Mouse (Mus musculus) MEL (cell line): Measurements from ENCODE around the gene Spdye4b.
A peak's percentile ranks its signal among the peaks of the same experiment; 100 is the strongest.

Experiments
- BHLHE40 ChIP-seq: IDR thresholded peaks from 2 replicates; pipeline ENCODE4 v1.6.1; 2012; ENCODE audit warnings: low read depth, mild to moderate bottlenecking, inconsistent platforms, low read length, improper control_type of control experiment, borderline replicate concordance
- CTCF ChIP-seq, 3 experiments: IDR thresholded peaks in 2 of 3; conservative IDR thresholded peaks in 1 of 3; 2 replicates each; pipeline ENCODE4 v1.5.1; 2011 to 2012; ENCODE audit warnings: low read length in 3 of 3, low read depth in 2 of 3, mild to moderate bottlenecking in 2 of 3, improper control_type of control experiment in 1 of 3, inconsistent platforms in 1 of 3, mixed read lengths in 1 of 3, moderate library complexity in 1 of 3; ENCODE audit not compliant: control insufficient read depth in 1 of 3, insufficient read depth in 1 of 3, poor library complexity in 1 of 3, severe bottlenecking in 1 of 3
- E2F4 ChIP-seq: IDR thresholded peaks from 2 replicates; pipeline ENCODE4 v1.6.1; 2011; ENCODE audit warnings: low read depth, low read length, improper control_type of control experiment, borderline replicate concordance
- EP300 ChIP-seq, 2 experiments: IDR thresholded peaks; 2 replicates each; pipeline ENCODE4 v1.6.1; 2011; ENCODE audit warnings: improper control_type of control experiment in 2 of 2, low read length in 2 of 2, low read depth in 1 of 2, mild to moderate bottlenecking in 1 of 2
- HCFC1 ChIP-seq: IDR thresholded peaks from 2 replicates; pipeline ENCODE4 v1.6.1; 2012; ENCODE audit warnings: low read depth, mild to moderate bottlenecking, inconsistent platforms, low read length, improper control_type of control experiment, moderate library complexity
- KAT2A ChIP-seq: conservative IDR thresholded peaks from 2 replicates; pipeline ENCODE4 v1.6.1; 2012; ENCODE audit warnings: low read depth, low read length, improper control_type of control experiment, inconsistent platforms
- MYC ChIP-seq: IDR thresholded peaks from 2 replicates; pipeline ENCODE4 v1.6.1; 2011; ENCODE audit warnings: low read depth, mild to moderate bottlenecking, low read length, improper control_type of control experiment, moderate library complexity
- POLR2A ChIP-seq, 2 experiments: IDR thresholded peaks; 2 replicates each; pipeline ENCODE4 v1.6.1; 2011 to 2012; ENCODE audit warnings: low read length in 2 of 2, mild to moderate bottlenecking in 2 of 2, control low read depth in 1 of 2, improper control_type of control experiment in 1 of 2, low read depth in 1 of 2, moderate library complexity in 1 of 2; ENCODE audit not compliant: control insufficient read depth in 1 of 2, insufficient read depth in 1 of 2, poor library complexity in 1 of 2
- RCOR1 ChIP-seq: IDR thresholded peaks from 2 replicates; pipeline ENCODE4 v1.6.1; 2012; ENCODE audit warnings: low read depth, mild to moderate bottlenecking, inconsistent platforms, low read length, improper control_type of control experiment
- TBP ChIP-seq: IDR thresholded peaks from 2 replicates; pipeline ENCODE4 v1.8.0; 2011; ENCODE audit warnings: low read depth, low read length, improper control_type of control experiment
- ZMIZ1 ChIP-seq: IDR thresholded peaks from 2 replicates; pipeline ENCODE4 v1.6.1; 2012; ENCODE audit warnings: low read depth, mild to moderate bottlenecking, inconsistent platforms, low read length, improper control_type of control experiment, moderate library complexity

- TF ChIP-seq CTCF (IDR thresholded peaks at IDR 0.05 in 2 of 3, conservative IDR thresholded peaks at IDR 0.05 in 1 of 3; ENCODE audit: control insufficient read depth in 1 of 3, insufficient read depth in 1 of 3, low read depth in 2 of 3, low read length in 3 of 3, poor library complexity in 1 of 3, severe bottlenecking in 1 of 3) (peak; percentile 48 to 67 (median 58)), HCFC1 (no peak), RCOR1 (no peak), POLR2A (IDR thresholded peaks at IDR 0.05; ENCODE audit: control insufficient read depth in 1 of 2, insufficient read depth in 1 of 2, low read depth in 1 of 2, low read length in 2 of 2, poor library complexity in 1 of 2) (no peak), EP300 (IDR thresholded peaks at IDR 0.05; ENCODE audit: low read depth in 1 of 2, low read length in 2 of 2) (no peak), ZMIZ1 (no peak), BHLHE40 (no peak), E2F4 (no peak), KAT2A (no peak), MYC (no peak), TBP (no peak)
Measured at GRCm38 (mm10) chr5:143179179-143179578, 1.6 kb upstream of the Spdye4b start.
